Mouse (Mus musculus): ENCODE measurements around the gene Zfp423.

Zfp423 gene

GRCm38 (mm10) chr8:87959320-87959920, at the start of gene Zfp423:
Gene Zfp423 (minus strand): TSS chr8:87959595.
- no peaks in the 10 kb centered on the region for H3K9me3 ChIP-seq (ENCODE audit: low read length)
- peaks cover 79% of the 10 kb centered on the region for H3K27me3 ChIP-seq (ENCODE audit: insufficient read depth, low read length)
- H3K4me1 ChIP-seq (replicated peaks; ENCODE audit: low read depth, low read length), result peaks cover 58% of the 10 kb centered on the region
- peak within 1 kb of the TSS; percentile 94 for H3K4me3 ChIP-seq (replicated peaks; ENCODE audit: low read length)
- H3K36me3 ChIP-seq (ENCODE audit: insufficient read depth, low read length), result peaks cover 4% of the 10 kb centered on the region; the same call in 1 of the 2 replicates
- no peak for TF ChIP-seq CTCF (conservative IDR thresholded peaks at IDR 0.05; ENCODE audit: low read length)
- no peak for TF ChIP-seq POU5F1 (IDR thresholded peaks at IDR 0.05; ENCODE audit: borderline replicate concordance, low read length)
- TF ChIP-seq NANOG (IDR thresholded peaks at IDR 0.05; ENCODE audit: borderline replicate concordance, low read length), result no peak

GRCm38 (mm10) chr8:88006811-88007210, 47.4 kb upstream of the Zfp423 start:
- peaks cover 26% of the 10 kb centered on the region for H3K4me1 ChIP-seq (replicated peaks; ENCODE audit: low read depth, low read length)
- no peaks in the 10 kb centered on the region for H3K36me3 ChIP-seq (ENCODE audit: insufficient read depth, low read length)
- H3K9me3 ChIP-seq (ENCODE audit: low read length), result no peaks in the 10 kb centered on the region
- no peak overlapping the region for H3K4me3 ChIP-seq (replicated peaks; ENCODE audit: low read length)
- H3K27me3 ChIP-seq (ENCODE audit: insufficient read depth, low read length), result 0 out of 2 replicates have a peak, but pooled peaks cover 4% of the 10 kb centered on the region
- no peak for TF ChIP-seq CTCF (conservative IDR thresholded peaks at IDR 0.05; ENCODE audit: low read length)
- TF ChIP-seq POU5F1 (IDR thresholded peaks at IDR 0.05; ENCODE audit: borderline replicate concordance, low read length), result no peak
- TF ChIP-seq NANOG (IDR thresholded peaks at IDR 0.05; ENCODE audit: borderline replicate concordance, low read length), result no peak

GRCm38 (mm10) chr8:87984778-87985177, 25.4 kb upstream of the Zfp423 start:
- Histone ChIP-seq H3K36me3 (ENCODE audit: insufficient read depth, low read length) (no peaks in the 10 kb centered on the region), H3K4me1 (replicated peaks; ENCODE audit: low read depth, low read length) (peaks cover 58% of the 10 kb centered on the region), H3K27me3 (ENCODE audit: insufficient read depth, low read length) (peaks cover 8% of the 10 kb centered on the region), H3K4me3 (replicated peaks; ENCODE audit: low read length) (peak overlapping the region; percentile 57), H3K9me3 (ENCODE audit: low read length) (no peaks in the 10 kb centered on the region)
- no peak for TF ChIP-seq NANOG (IDR thresholded peaks at IDR 0.05; ENCODE audit: borderline replicate concordance, low read length)

GRCm38 (mm10) chr8:87984032-87984431, 24.6 kb upstream of the Zfp423 start:
- no peak for TF ChIP-seq NANOG (IDR thresholded peaks at IDR 0.05; ENCODE audit: borderline replicate concordance, low read length)
- TF ChIP-seq CTCF (conservative IDR thresholded peaks at IDR 0.05; ENCODE audit: low read length), result no peak
- no peak for TF ChIP-seq POU5F1 (IDR thresholded peaks at IDR 0.05; ENCODE audit: borderline replicate concordance, low read length)
- Histone ChIP-seq H3K4me1 (replicated peaks; ENCODE audit: low read depth, low read length) (peaks cover 63% of the 10 kb centered on the region), H3K27me3 (ENCODE audit: insufficient read depth, low read length) (peaks cover 8% of the 10 kb centered on the region), H3K36me3 (ENCODE audit: insufficient read depth, low read length) (no peaks in the 10 kb centered on the region), H3K9me3 (ENCODE audit: low read length) (no peaks in the 10 kb centered on the region), H3K4me3 (replicated peaks; ENCODE audit: low read length) (peak overlapping the region; percentile 57)

- Histone ChIP-seq H3K4me1 (replicated peaks; ENCODE audit: low read depth, low read length) (peaks cover 59% of the 10 kb centered on the region), H3K4me3 (replicated peaks; ENCODE audit: low read length) (peak overlapping the region; percentile 37), H3K27me3 (ENCODE audit: insufficient read depth, low read length) (peaks cover 8% of the 10 kb centered on the region), H3K9me3 (ENCODE audit: low read length) (no peaks in the 10 kb centered on the region), H3K36me3 (ENCODE audit: insufficient read depth, low read length) (no peaks in the 10 kb centered on the region)
- TF ChIP-seq CTCF (conservative IDR thresholded peaks at IDR 0.05; ENCODE audit: low read length) (no peak), NANOG (IDR thresholded peaks at IDR 0.05; ENCODE audit: borderline replicate concordance, low read length) (no peak), POU5F1 (IDR thresholded peaks at IDR 0.05; ENCODE audit: borderline replicate concordance, low read length) (no peak)
Observed at GRCm38 (mm10) chr8:87982936-87983335, 23.5 kb upstream of the Zfp423 start.

- TF ChIP-seq CTCF (conservative IDR thresholded peaks at IDR 0.05; ENCODE audit: low read length) (no peak), POU5F1 (IDR thresholded peaks at IDR 0.05; ENCODE audit: borderline replicate concordance, low read length) (no peak), NANOG (IDR thresholded peaks at IDR 0.05; ENCODE audit: borderline replicate concordance, low read length) (no peak)
Observed at GRCm38 (mm10) chr8:87975466-87975809, 16.0 kb upstream of the Zfp423 start.

GRCm38 (mm10) chr8:87974759-87975465, 15.5 kb upstream of the Zfp423 start:
- Histone ChIP-seq H3K4me3 (replicated peaks; ENCODE audit: low read length) (peak overlapping the region; percentile 72), H3K27me3 (ENCODE audit: insufficient read depth, low read length) (no peaks in the 10 kb centered on the region), H3K36me3 (ENCODE audit: insufficient read depth, low read length) (no peaks in the 10 kb centered on the region), H3K4me1 (replicated peaks; ENCODE audit: low read depth, low read length) (peaks cover 68% of the 10 kb centered on the region), H3K9me3 (ENCODE audit: low read length) (peaks cover 5% of the 10 kb centered on the region; the same call in 1 of the 2 replicates)
- TF ChIP-seq NANOG (IDR thresholded peaks at IDR 0.05; ENCODE audit: borderline replicate concordance, low read length), result peak; percentile 68; the same call in 1 of the 2 replicates
- no peak for TF ChIP-seq POU5F1 (IDR thresholded peaks at IDR 0.05; ENCODE audit: borderline replicate concordance, low read length)

More at GRCm38 (mm10) chr8:87975466-87975809, 16.0 kb upstream of the Zfp423 start:
- no peaks in the 10 kb centered on the region for H3K27me3 ChIP-seq (ENCODE audit: insufficient read depth, low read length)
- H3K4me1 ChIP-seq (replicated peaks; ENCODE audit: low read depth, low read length), result peaks cover 68% of the 10 kb centered on the region
- H3K4me3 ChIP-seq (replicated peaks; ENCODE audit: low read length), result peak overlapping the region; percentile 72
- H3K36me3 ChIP-seq (ENCODE audit: insufficient read depth, low read length), result no peaks in the 10 kb centered on the region
- H3K9me3 ChIP-seq (ENCODE audit: low read length), result peaks cover 5% of the 10 kb centered on the region; the same call in 1 of the 2 replicates

- no peaks in the 10 kb centered on the region for H3K27me3 ChIP-seq (ENCODE audit: insufficient read depth, low read length)
- H3K4me1 ChIP-seq (replicated peaks; ENCODE audit: low read depth, low read length), result peaks cover 69% of the 10 kb centered on the region
- peak overlapping the region; percentile 72 for H3K4me3 ChIP-seq (replicated peaks; ENCODE audit: low read length)
- TF ChIP-seq POU5F1 (IDR thresholded peaks at IDR 0.05; ENCODE audit: borderline replicate concordance, low read length) (no peak), NANOG (IDR thresholded peaks at IDR 0.05; ENCODE audit: borderline replicate concordance, low read length) (no peak), CTCF (conservative IDR thresholded peaks at IDR 0.05; ENCODE audit: low read length) (no peak)
- H3K36me3 ChIP-seq (ENCODE audit: insufficient read depth, low read length), result no peaks in the 10 kb centered on the region
- H3K9me3 ChIP-seq (ENCODE audit: low read length), result peaks cover 5% of the 10 kb centered on the region; the same call in 1 of the 2 replicates
Observed at GRCm38 (mm10) chr8:87974122-87974758, 14.8 kb upstream of the Zfp423 start.
